Mouse (Mus musculus) liver, postnatal 0 days (tissue): ENCODE measurements at regions not wholly inside any gene's neighbourhood (a gene's known extent, or its start where the extent isn't known, plus 50 kb on each side); places are given as distances from the start of the nearest gene placed in this dataset.

ENCODE experiments used
- ATAC-seq: fragments of 200-750 bp; cut with Nextera tagmentation; 2 replicates; pipeline ENCODE4 v1.8.0; 2017; ENCODE audit warnings: mild to moderate bottlenecking, moderate library complexity
- DNase-seq: peaks from one replicate; pipeline ENCODE4 v3.0.0-alpha.2; 2016
- H3K27ac ChIP-seq: fragments of 300-500 bp; sonication (generic); 2 replicates; pipeline ENCODE4 v1.5.1; 2014; ENCODE audit warnings: antibody characterized with exemption, moderate library complexity, mild to moderate bottlenecking, low read depth
- H3K27me3 ChIP-seq: fragments of 300-500 bp; sonication (generic); 2 replicates; pipeline ENCODE4 v1.6.1; 2014; ENCODE audit warnings: low read length, control low read depth, mixed read lengths; ENCODE audit not compliant: insufficient read depth
- H3K36me3 ChIP-seq: fragments of 300-500 bp; sonication (generic); replicated peaks from 2 replicates; pipeline ENCODE4 v1.6.1; 2014; ENCODE audit warnings: mild to moderate bottlenecking, control low read depth, low read length, moderate library complexity, mixed read lengths; ENCODE audit not compliant: insufficient read depth
- H3K4me1 ChIP-seq: fragments of 300-500 bp; sonication (generic); 2 replicates; pipeline ENCODE4 v1.6.1; 2014; ENCODE audit warnings: antibody characterized with exemption, mild to moderate bottlenecking, control low read depth; ENCODE audit not compliant: insufficient read depth
- H3K4me2 ChIP-seq: fragments of 300-500 bp; sonication (generic); 2 replicates; pipeline ENCODE4 v1.6.1; 2014; ENCODE audit warnings: low read depth, mild to moderate bottlenecking, low read length, moderate library complexity, mixed read lengths
- H3K4me3 ChIP-seq: fragments of 300-500 bp; sonication (generic); 2 replicates; pipeline ENCODE4 v1.5.1; 2014; ENCODE audit warnings: low read depth, low read length
- H3K9ac ChIP-seq: fragments of 300-500 bp; sonication (generic); replicated peaks from 2 replicates; pipeline ENCODE4 v1.6.1; 2014; ENCODE audit warnings: mild to moderate bottlenecking, moderate library complexity
- H3K9me3 ChIP-seq: fragments of 300-500 bp; sonication (generic); 2 replicates; pipeline ENCODE4 v1.6.1; 2016; ENCODE audit warnings: mild to moderate bottlenecking, control low read depth, low read length, mixed read lengths
- CTCF ChIP-seq: sonication (generic); IDR thresholded peaks from 2 replicates; pipeline ENCODE4 v1.5.1; 2016; ENCODE audit warnings: antibody characterized with exemption, low read depth
- EP300 ChIP-seq: IDR thresholded peaks from 2 replicates; pipeline ENCODE4 v1.6.1; 2016; ENCODE audit warnings: antibody characterized with exemption, low read depth, mild to moderate bottlenecking
- WGBS: fragments of 180-500 bp; shearing (Covaris S2); extraction: QIAGEN DNeasy Blood & Tissue Kit; methylation state at CpG from one replicate; pipeline ENCODE4 v1.1.7; 2014; ENCODE audit not compliant: insufficient replicate concordance; 5-methylcytosine and 5-hydroxymethylcytosine counted together

DNA sequence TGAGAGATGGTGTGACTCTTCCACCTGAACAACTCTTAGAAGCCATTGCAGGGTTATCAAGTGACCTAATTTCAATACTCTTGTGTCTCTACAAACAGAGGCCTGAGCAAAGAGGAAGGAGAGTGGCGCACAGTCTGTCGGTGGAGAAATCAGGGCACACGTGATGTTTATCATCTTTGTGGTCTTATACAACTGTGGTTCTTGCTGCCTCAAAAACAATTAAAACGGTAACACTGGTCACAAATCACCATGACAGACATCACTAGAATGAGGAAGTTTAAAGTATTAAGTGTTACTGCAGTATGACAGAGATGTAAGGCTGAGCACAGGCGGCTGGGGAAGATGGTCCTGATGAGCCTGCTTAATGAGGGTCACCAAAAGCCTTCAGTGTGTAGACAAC is 73.6 kb downstream of the Sdc1 start:
- ATAC-seq (no peak), DNase-seq (no peak)
- H3K36me3 ChIP-seq: no peaks in the 10 kb centered on the region
- no peaks in the 10 kb centered on the region for H3K27me3 ChIP-seq
- H3K4me3 ChIP-seq: no peak overlapping the region
- H3K9ac ChIP-seq: no peak overlapping the region
- H3K4me2 ChIP-seq: no peak overlapping the region
- H3K27ac ChIP-seq: no peak overlapping the region
- no peaks in the 10 kb centered on the region for H3K4me1 ChIP-seq
- 25% methylated on average over 5 of the region's 5 CpGs for WGBS
- no peaks in the 10 kb centered on the region for H3K9me3 ChIP-seq
- TF ChIP-seq EP300: no peak
- no peak for TF ChIP-seq CTCF

DNA sequence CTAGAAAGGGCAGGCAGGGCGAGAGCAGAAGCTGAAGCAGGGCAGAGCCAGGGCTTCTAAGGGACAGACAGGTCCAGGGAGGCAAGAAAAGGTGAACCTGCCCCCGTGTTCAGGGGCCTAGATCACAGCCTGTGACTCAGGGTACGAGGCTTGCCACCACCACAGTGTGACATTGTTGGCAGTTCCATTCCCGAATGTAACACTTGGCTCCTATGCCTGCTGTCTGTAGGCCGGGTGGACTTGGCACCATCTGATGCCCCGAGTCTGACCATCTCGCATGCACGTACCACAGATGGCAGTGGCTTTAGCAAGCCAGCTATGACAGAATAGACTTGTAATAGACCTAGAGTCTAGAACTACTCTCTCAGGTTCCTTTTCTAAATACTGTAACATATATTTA is 74.3 kb downstream of the Sdc1 start:
- ATAC-seq: no peak
- H3K36me3 ChIP-seq: no peaks in the 10 kb centered on the region
- WGBS: 71% methylated on average over 8 of the region's 8 CpGs
- TF ChIP-seq EP300 (no peak), CTCF (no peak)
- H3K9me3 ChIP-seq: no peaks in the 10 kb centered on the region
- no peaks in the 10 kb centered on the region for H3K27me3 ChIP-seq
- no peak for DNase-seq
- no peak overlapping the region for H3K27ac ChIP-seq
- H3K4me2 ChIP-seq: no peak overlapping the region
- H3K9ac ChIP-seq: no peak overlapping the region
- no peaks in the 10 kb centered on the region for H3K4me1 ChIP-seq
- no peak overlapping the region for H3K4me3 ChIP-seq

DNA sequence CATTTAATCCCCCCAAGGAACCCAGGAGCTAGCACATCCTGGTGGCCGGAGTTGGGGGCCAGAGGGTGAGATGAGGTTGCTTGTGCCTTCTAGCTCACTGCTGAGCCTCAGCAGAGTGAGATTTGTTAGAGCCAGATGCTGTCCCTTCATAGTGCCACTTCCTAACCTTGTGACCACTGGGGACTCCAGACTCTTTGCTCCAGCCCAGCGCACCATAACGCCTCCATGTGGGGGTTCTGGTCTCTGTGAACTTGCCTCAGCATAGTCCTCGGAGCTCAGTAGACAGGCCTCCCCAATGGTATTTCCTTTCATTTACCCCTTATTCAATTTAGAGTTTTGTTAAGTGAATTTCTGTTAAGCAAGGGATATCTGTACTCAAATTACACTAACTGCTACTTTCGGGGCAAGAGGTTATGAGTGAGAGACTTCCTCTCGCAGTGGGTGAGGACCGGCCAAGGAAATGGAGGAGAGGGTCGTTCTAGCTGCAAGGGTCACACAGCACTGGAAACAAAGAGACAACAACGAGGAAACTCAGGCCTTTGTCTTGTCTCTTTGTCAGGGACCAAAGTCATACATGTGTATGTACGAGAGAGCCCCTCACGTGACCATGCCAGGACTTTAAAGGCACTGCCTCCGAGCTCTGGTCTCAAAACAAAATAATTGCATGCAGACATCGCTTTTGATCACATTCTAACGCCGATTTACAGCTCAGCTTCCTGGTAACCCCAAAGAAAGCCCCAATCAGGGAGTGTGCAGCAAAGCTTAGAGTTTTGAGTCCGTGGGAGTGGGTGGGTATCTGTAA is 74.8 kb upstream of the Laptm4a start:
- no peaks in the 10 kb centered on the region for H3K9me3 ChIP-seq
- TF ChIP-seq CTCF: no peak; the same call in 1 of the 2 replicates
- TF ChIP-seq EP300: no peak
- H3K9ac ChIP-seq: no peak overlapping the region
- no peak for DNase-seq
- ATAC-seq: no peak
- WGBS: 45% methylated on average over 16 of the region's 16 CpGs
- H3K27ac ChIP-seq: peak overlapping the region; percentile 39; the same call in 1 of the 2 replicates
- H3K27me3 ChIP-seq: no peaks in the 10 kb centered on the region
- H3K36me3 ChIP-seq: no peaks in the 10 kb centered on the region
- no peaks in the 10 kb centered on the region for H3K4me1 ChIP-seq
- no peak overlapping the region for H3K4me2 ChIP-seq
- H3K4me3 ChIP-seq: no peak overlapping the region

DNA sequence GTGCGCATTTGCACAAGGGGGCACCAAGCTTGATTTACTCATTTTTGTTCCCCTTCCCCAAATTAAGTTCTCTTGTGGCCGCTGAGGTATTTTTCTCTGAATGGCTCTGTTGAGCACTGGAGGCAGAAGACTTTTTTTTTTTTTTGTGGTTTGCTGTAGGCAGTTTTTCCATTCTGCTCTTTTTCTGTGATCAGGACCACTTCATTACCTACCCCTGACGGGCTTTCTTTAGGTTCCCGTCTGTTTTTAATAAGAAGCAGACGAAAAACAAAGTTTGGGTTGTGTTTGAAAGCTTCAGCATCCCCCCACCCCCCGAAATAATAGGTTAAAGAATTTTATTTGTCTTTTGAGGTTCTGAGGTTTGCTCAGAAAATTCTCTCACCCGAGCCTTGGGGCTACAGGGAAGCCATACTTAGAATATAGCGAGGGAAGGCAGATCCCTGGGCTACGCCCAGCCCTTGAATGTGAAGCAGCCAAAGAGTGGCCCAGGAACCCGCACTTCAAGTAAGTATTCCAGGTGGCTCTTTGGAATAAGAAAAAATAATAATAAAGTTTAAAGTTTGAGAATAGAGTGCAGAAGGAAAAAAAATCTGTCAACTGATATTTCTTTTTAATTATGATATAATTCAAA is 74.1 kb upstream of the Laptm4a start:
- Histone ChIP-seq H3K4me2 (no peak overlapping the region), H3K4me3 (no peak overlapping the region), H3K27ac (0 out of 2 replicates have a peak overlapping the region, but pooled peaks have one; percentile 39), H3K4me1 (no peaks in the 10 kb centered on the region), H3K36me3 (no peaks in the 10 kb centered on the region), H3K9ac (no peak overlapping the region), H3K9me3 (no peaks in the 10 kb centered on the region), H3K27me3 (no peaks in the 10 kb centered on the region)
- WGBS: 55% methylated on average over 10 of the region's 10 CpGs
- ATAC-seq: no peak
- DNase-seq: no peak
- no peak for TF ChIP-seq EP300
- TF ChIP-seq CTCF: no peak

DNA sequence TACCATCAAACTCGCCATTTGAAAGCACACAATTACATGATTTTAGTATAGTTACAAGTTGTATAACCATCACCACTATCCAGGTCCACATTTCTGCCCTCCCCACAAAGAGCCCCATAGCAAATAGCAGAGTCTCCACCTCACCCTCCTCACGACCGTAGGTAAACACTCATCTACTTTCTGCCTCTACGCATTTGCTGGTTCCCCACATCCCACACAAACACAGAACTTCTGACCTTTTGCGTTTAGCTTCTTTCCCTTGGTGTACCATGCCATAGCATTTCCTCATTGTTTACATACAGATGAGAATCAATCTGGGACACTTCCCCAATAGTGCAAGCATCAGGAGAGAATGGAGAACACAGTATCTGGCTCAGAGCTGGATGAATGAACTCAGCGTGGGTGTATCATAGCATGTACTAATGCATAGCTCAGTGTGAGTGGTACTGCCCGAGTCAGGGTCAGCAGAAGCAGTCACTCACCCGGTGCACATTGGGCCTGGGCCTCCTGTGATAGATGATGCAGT is 73.5 kb upstream of the Laptm4a start:
- no peaks in the 10 kb centered on the region for H3K36me3 ChIP-seq
- H3K9ac ChIP-seq: no peak overlapping the region
- no peaks in the 10 kb centered on the region for H3K4me1 ChIP-seq
- H3K4me3 ChIP-seq: no peak overlapping the region
- no peaks in the 10 kb centered on the region for H3K27me3 ChIP-seq
- DNase-seq: no peak
- no peak overlapping the region for H3K4me2 ChIP-seq
- peak; percentile 90 for ATAC-seq
- no peaks in the 10 kb centered on the region for H3K9me3 ChIP-seq
- WGBS: 63% methylated on average over 8 of the region's 8 CpGs
- TF ChIP-seq EP300 (no peak), CTCF (no peak)
- H3K27ac ChIP-seq: no peak overlapping the region

DNA sequence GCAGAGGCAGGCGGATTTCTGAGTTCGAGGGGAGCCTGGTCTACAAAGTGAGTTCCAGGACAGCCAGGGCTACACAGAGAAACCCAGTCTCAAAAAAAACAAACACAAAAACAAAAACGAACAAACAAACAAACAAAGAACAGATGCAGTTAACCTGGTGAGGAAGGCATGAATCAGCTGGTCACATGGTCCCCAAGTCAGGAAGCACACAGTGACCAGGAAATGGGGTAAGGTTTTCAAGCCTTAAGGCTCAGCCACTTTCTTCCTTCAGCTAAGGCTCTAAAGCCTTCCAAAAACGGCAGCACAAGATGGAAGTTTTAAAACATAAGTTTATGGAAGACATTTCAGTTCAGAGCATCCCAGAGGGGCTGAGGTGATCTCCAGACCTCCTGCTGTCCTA is 67.6 kb upstream of the Laptm4a start:
- DNase-seq: no peak

More for the DNA sequence above, 67.6 kb upstream of the Laptm4a start:
- no peaks in the 10 kb centered on the region for H3K9me3 ChIP-seq
- H3K4me2 ChIP-seq: no peak overlapping the region
- H3K4me3 ChIP-seq: no peak overlapping the region
- H3K36me3 ChIP-seq: no peaks in the 10 kb centered on the region
- H3K27ac ChIP-seq: no peak overlapping the region
- H3K27me3 ChIP-seq: no peaks in the 10 kb centered on the region
- no peak overlapping the region for H3K9ac ChIP-seq
- TF ChIP-seq CTCF (no peak), EP300 (no peak)
- ATAC-seq: no peak
- no peaks in the 10 kb centered on the region for H3K4me1 ChIP-seq
- WGBS: 65% methylated on average over 4 of the region's 4 CpGs
